Mouse (Mus musculus) CD4-positive, CD25-positive, alpha-beta regulatory T cell, adult 4 months (primary cell): Measurements from ENCODE around the gene Rnf227. TPM values are rescaled to one million over a fixed set of nuclear protein-coding genes. Genes with fewer than 3 reads are reported as not detected.

Source experiments
- ATAC-seq: one replicate; pipeline ENCODE4 v1.8.0; 2017
- polyA plus RNA-seq, 2 experiments: library from polyadenylated mRNA; unstranded; fragments of 100-300 nt; shearing (Covaris generic); gene quantifications; one replicate each; pipeline ENCODE4 v1.2.1; 2017

Rnf227 gene
- polyA plus RNA-seq, 2 experiments from 2014 or later = 3.3 to 4.0 TPM

DNA sequence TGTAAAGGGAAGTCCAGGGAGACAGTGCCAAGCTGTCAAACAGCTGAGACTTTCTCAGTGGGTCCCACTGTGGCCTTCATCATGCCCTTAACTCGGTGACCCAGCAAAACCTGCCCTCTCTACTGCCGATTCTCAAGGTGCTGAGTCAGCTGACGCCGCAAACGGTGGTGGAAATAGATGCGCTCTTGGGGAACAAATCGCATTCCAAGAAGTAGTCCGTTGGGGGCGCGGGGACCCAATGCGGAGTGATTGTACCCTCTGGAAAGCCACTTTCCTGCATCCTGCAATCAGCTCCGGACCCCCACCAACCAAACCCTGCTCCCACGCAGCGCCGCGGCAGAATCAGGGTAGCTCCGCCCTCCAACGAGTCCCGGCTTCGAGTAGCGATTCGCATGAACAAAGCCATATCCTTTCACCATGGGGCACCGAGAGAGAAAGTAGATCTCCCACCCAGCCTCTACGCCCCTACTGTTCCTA is 8.3 kb upstream of the Rnf227 start:
- peak; percentile 94 for ATAC-seq

DNA sequence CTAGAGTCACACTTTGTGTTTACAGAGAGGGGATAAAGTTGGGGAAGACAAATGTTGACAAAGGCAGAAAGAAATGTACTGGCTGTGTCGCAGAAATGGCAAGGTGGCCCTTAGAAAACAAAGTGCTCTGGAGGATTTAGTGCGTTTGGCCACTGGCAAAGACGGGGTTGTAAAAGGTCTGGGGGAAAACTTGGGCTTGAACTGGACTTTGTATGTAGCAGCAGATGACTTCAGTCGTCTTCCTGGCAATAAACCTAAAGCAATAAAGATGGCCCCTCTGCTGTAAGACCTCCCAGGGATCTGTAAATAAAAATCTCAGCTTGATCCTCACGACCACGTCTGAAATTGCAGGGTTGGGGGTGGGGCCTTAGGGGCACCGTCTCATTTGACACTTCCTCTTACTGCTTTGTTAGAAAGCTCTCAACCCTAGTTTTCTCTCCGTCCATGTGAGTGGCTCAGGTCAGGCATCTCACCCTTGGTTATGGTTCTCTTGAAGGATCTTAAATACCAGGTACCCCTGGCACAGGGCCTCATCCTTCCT is 7.5 kb upstream of the Rnf227 start:
- no peak for ATAC-seq

DNA sequence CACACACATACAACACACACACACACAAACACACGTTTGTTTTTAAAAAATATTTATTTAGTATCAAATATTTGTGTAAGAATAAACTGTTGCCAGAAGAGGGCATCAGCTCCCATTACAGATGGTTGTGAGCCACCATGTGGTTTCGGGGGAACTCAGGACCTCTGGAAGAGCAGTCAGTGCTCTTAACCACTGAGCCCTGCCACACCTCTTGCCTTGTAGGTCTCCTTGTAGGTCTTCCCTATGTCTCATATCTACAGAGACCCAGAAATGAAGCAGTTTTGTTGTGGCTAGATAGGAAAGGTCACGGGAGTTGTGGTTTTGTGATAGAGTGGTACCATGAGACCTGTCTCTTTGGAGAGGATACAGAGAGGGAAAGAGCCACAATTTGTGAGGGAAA is 6.3 kb upstream of the Rnf227 start:
- ATAC-seq = no peak

DNA sequence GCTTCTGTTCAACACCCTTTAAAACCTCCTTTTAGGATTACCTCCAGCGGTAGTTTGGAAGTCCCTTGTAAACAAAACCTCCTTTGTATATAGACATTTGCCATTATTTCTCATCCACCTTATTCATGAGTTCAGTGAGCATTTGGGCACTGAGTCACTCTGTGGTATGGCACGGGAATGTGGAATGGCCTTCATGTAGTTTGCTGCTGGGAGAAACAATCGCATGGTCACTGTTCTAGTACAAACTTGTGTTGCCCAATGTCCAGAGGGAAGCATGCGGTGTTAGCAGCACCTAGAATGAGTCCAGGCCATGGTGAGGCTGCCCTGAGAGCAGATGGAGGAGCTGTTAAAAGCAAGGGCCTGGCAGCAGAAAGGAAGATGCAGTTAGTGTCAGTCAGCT is 5.5 kb upstream of the Rnf227 start:
- no peak for ATAC-seq

GRCm38 (mm10) chr11:69346441-69346840 is 6.2 kb downstream of the Rnf227 start:
- no peak for ATAC-seq

- no peak for ATAC-seq
Observed at GRCm38 (mm10) chr11:69356544-69356943, 16.3 kb downstream of the Rnf227 start.

- ATAC-seq = no peak
Observed at GRCm38 (mm10) chr11:69357690-69358089, 17.4 kb downstream of the Rnf227 start.

GRCm38 (mm10) chr11:69362021-69362420 is 21.8 kb downstream of the Rnf227 start:
- no peak for ATAC-seq

- no peak for ATAC-seq
Observed at GRCm38 (mm10) chr11:69362479-69362878, 22.2 kb downstream of the Rnf227 start.

DNA sequence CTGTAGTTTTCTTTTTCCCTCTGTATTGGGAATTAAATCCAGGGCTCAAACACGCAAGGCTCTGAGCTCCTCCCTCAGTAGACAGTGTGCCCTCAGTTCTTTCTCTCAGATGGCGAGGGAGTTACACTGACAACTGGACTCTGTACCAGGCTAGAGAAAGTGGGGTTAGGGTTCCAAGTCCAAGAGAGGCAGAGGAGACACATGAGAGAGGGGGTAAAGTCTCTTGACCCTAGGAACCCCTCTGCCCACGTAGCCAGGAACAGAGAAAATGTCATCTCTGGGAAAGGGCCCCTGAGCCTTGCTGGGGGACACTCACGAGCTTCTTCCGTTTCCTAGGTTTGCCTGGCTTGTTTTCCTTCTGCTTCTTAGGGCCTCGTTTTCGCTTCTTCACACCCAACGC is 24.1 kb downstream of the Rnf227 start:
- no peak for ATAC-seq

DNA sequence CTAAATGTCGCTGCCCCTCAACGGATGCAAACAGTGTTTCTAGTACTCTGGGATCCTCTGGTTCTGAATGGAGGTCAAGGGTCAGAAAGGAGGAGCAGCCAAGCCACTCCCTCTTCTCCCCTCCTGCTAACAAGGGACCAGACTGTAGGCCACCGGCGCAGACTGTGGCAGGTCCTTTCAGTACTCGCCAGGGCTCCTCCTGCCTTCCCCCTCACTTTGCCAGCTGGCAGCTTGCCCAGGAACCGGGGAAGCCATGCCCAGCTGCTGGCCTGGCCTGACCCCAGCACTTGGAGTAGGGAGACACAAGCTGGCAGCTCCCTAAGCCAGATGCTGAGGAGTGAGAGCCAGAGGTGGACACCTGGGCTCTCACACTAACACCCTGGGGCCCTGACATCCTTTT is 24.6 kb downstream of the Rnf227 start:
- ATAC-seq = no peak

DNA sequence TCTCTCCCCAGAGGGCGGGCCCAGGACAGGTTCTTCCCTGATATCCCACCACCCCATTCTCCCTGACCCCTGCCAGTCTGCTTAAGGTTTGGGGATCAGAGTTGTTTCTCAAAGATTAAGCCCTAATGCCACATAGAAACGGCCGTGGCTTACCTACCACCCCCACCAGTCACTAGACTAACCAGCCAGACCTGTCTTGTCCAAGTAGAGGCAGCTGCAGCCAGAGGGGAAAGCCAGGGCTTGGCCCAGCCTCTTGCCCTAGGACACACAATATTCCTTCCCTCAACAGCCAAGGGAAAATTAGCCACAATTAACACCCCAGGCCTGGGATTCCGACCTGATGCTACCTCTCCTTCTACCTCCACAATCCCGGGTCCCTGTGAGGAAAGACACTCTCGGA is 25.5 kb downstream of the Rnf227 start:
- ATAC-seq = no peak

GRCm38 (mm10) chr11:69366157-69366854 is 26.0 kb downstream of the Rnf227 start:
- peak; percentile 84 for ATAC-seq

DNA sequence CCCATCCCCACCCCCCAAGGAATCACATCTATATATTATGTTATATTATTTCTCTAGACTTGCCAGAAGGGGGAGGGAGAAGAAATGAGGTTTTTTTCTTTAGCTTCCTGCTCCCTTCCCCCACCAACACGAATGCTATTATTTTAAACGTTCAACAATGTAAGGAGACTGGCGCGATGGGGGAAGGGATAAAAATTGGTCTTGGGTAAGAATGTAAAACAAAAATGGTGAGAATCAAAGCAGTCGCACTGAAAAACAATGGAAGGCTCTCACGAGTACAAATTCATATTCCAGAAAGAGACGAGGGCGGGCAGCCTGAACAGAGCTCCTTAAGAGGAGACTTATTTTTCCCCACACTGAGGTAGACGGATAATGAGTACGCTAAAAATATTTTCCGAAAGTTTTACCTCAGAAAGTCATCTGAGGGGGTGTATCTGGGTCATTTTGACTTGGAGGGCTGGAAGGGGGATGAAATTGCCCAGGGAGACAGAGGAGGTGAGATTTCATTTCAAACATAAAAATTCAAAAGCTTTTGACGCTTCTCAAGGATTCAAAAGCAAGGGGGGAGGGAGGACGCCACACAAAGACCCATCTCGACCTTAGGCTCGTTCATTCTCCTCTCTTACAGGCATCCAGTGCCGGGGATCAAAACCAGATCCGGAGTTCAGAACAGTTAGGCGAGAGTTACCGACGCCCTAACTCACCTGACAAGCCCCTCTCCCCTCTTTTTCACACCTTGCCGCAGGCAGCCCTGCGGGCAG is 26.8 kb downstream of the Rnf227 start:
- peak; percentile 0 for ATAC-seq

DNA sequence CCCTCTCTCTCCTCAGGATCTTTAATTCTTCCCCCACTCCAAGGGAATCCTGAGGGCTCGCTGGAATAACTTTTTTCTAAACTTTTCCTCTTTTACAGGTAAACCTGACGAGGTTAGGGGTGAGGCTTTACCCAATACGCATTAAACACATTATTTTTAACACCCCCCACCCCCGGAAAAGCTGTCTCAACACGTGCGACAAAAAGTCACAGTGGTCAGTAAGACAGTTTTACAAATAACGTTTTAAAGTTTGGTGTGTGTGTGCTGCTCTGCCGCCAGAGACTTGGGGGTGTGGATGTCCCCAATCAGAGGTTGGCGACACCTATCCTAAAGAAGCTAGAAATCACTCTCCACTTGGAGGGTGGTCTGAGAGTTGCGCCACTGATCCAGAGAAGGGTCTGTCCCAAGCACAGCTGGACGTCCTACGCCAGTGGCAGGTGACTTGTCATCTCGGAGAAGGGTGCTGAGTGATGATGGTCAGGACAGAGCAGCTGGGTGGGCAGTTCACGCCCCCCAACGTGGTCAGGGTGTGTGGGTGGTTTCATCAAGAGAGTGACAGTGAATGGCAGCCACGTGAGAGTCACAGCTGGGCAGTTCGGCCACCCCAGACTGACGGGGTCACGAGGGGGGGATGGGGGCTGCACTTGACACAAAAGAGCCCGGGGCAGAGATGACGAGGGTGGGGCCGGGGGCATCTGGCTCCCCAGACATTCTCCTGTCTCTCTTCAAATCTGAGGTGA is 27.5 kb downstream of the Rnf227 start:
- no peak for ATAC-seq

GRCm38 (mm10) chr11:69368356-69369214 is 28.3 kb downstream of the Rnf227 start:
- ATAC-seq = no peak

GRCm38 (mm10) chr11:69369215-69369989 is 29.1 kb downstream of the Rnf227 start, which contains the start of gene Chd3:
TSS of gene Chd3 (minus strand) at chr11:69369406.
- no peak for ATAC-seq

DNA sequence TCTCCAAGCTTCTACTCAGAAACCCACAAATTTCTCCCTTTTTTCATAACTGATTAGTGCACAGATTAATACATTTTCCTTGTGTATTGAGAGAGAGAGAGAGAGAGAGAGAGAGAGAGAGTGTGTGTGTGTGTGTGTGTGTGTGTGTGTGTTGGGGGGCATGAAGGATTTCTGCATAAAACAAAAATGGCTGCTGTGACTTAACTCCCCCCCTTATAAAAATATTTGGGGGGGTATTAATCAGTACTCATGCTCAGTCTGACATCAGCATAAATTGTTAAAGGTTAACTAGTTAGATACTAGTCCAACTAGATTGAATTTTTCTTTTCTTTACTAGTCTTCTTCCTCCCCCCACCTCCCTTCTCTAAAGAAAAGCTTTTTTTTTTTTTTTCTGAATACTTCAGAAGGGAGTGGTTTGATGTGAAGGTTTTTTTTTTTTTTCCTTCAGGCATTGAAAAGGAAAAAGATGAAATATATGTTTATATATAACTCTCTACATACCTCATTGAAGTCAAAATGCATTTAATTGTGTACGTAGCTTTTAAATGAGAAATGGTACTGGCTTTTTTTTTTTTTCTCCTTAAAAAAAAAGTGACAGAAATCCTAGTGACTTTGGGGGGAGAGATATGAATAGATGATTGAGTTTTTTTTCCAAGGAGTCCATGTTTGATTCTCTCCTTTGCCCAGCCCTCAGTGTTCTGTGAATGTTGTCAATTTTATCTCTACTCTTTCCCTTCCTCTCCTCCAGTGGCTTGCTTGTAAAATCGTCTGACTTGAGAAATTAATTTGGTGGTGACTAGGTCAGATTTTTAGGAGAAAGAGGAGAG is 29.9 kb downstream of the Rnf227 start:
- ATAC-seq = no peak

GRCm38 (mm10) chr11:69370817-69371215 is 30.6 kb downstream of the Rnf227 start:
- ATAC-seq = no peak

DNA sequence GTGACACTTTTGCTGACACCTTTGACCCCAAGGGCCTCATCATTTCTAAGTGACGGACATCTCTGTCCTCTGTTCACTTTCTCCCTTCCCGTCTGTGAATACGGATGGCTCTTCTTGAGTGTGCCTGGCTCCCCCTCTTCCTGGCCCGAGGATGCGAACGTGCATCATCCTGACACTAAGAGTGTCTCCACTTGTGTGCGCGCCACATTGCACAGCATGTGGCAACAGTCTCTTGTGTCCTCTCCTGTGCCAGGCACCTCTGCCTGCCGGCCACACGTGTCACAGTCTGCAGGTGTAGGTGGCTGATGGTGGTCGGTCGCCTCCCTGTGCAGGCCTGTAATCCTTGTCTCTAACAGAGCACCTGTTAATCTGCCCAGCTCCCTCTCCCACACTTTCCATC is 31.3 kb downstream of the Rnf227 start:
- no peak for ATAC-seq
